Mouse (Mus musculus): ENCODE measurements around the gene Tbc1d30. TPM values are rescaled to one million over a fixed set of nuclear protein-coding genes. Genes with fewer than 3 reads are reported as not detected.
"Not testable (repeated sequence)": the region's sequence is repeated elsewhere in the genome, so short reads cannot be mapped to it uniquely, and the experiment has no call there.

Gene Tbc1d30
- total RNA-seq, 2 experiments from 2014 or later: 0.13 to 0.38 TPM

DNA sequence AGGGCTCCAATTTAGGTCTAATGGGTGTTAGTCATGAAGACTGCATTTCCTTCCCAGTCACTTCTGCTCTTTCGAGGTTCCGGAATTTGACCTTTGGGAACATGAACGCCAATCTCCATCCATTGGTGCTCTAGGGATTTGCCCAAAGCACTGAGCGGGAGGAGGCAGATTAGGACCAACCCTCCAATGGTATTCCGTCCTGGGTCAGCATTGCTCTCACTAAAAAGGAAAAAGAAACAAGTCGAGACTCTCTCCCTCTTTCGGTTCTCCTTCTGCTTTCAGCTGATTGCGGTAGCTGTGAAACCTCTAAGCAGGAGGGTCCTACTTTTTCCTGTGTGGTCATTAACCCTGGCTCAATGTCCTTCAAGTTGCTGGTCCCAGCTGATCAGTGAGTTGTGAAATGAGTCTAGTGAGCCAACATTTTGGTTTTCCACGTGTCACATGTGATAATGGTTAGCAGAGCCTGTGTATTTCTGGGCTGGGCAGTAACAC is 14.7 kb upstream of the Tbc1d30 start:
- peak; percentile 34 for DNase-seq

GRCm38 (mm10) chr10:121364801-121365564 is 13.9 kb upstream of the Tbc1d30 start, which contains the start of gene Gns:
Gene Gns (plus strand): TSS chr10:121365090.
- peak; percentile 92 for DNase-seq

DNA sequence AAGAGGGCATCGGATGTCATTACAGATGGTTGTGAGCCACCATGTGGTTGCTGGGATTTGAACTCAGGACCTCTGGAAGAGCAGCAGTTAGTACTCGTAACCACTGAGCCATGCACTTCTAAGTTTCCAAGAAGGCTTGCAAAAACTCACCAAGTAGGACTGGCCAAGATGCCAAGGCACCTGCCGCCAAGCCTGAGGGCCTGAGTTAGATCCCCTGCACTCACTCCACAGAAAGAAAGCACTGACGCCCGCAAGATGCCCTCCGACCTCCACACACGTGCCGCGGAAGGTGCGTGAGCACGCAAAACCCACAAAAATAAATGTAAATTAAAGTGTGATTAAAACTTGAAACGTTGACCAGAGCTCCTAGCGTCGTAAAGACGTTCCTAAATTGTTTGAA is 13.2 kb upstream of the Tbc1d30 start:
- no peak for DNase-seq

DNA sequence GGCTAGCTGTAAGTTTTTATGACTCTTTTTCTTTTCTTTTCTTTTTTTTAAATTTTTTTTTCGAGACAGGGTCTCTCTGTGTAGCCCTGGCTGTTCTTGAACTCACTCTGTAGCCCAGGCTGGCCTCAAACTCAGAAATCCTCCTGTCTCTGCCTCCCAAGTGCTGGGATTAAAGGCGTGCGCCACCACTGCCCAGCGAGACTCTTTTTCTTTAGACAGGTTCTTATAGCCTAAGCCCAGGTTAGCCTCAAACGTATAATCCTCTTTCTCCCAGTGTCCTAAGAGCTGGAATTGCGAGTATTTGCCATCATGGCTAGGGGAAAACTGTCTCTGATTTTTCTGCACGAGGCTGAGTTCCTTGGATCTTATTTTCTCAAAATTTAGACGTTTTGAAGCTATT is 12.1 kb upstream of the Tbc1d30 start:
- DNase-seq: no peak

- no peak for DNase-seq
These were observed 9.3 kb upstream of the Tbc1d30 start for GRCm38 (mm10) chr10:121360358-121360757.

DNA sequence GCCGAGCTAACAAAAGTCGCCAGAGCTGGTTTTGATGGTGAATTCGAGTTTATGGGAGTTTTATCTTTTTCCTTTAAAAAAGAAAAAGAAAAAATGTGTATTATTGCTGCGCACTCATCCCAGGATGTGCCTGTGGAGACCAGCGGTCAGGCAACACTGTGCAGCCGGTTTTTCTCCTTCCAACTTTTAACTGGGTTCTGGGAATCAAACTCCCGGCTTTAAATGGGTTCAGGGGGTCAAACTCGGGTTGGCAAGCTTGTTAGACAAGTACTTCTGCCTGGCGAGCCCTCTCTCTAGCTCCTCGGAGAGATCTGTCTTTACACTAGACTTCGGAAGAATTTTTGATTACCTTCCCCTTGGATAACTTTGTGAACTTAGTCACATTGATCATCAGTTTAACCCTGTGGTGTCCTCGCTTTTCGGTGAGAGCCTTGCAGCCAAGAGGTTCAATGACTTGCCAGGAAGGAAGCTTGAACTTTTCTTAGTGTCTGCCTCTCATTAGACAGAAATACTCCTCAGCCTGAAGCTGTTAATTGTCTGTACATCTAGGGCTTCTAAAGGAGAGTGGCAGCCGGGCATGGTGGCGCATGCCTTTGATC is 713 bp upstream of the Tbc1d30 start:
- no peak for DNase-seq

DNA sequence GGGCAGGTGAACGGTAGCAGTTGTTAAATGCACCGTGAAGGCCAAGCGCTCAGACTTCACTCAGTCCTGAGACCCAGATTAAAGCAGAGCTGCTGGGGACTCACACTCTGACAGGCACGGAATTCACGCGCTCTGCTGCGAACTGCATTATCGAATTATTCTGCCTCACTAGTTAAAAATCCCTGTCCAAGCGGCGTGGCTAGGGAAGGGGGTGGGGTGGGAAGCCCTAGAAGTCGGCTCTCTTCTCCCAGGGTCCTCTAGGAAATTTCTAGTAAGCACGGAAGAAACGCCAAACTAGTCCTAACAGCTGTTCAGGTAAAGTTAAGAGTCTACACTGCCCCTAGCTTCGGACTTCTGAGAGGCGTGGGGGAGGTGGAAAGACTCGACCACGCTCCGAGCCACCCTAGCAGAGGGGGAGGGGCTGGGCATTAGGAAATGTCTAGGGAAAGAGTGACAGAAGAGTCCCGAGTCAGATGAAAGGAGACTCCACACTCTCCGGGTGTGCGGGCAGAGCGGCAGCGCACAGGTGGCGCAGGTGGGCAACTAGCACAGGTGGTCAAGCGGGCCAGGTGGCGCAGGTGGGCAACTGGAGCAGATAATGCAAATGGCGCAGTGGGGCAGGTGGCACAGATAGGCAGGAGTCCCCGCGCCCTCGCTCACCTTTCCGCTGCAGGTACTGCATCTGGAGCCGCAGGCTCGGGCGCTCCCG is 567 bp downstream of the Tbc1d30 start:
- DNase-seq: no peak

GRCm38 (mm10) chr10:121349244-121349643 is 1.8 kb downstream of the Tbc1d30 start:
- no peak for DNase-seq

- no peak for DNase-seq
These were observed 7.2 kb downstream of the Tbc1d30 start for GRCm38 (mm10) chr10:121343867-121344266.

DNA sequence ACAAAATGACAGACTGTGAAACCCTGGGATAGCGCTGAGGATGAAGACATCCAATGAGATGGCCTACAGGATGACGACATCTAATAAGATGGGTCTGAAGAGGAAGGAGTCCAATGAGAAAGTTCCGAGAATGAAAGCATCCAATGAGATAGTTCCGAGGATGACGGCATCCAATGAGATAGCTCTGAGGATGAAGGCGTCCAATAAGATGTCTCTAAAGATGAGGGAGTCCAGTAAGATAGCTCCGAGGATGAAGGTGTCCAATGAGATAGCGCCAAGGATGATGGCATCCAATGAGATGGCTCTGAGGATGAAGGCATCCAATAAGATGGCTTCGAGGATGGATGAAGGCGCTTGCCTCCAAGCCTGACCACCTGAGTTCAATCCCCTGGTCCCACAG is 8.8 kb downstream of the Tbc1d30 start:
- DNase-seq: no peak

DNA sequence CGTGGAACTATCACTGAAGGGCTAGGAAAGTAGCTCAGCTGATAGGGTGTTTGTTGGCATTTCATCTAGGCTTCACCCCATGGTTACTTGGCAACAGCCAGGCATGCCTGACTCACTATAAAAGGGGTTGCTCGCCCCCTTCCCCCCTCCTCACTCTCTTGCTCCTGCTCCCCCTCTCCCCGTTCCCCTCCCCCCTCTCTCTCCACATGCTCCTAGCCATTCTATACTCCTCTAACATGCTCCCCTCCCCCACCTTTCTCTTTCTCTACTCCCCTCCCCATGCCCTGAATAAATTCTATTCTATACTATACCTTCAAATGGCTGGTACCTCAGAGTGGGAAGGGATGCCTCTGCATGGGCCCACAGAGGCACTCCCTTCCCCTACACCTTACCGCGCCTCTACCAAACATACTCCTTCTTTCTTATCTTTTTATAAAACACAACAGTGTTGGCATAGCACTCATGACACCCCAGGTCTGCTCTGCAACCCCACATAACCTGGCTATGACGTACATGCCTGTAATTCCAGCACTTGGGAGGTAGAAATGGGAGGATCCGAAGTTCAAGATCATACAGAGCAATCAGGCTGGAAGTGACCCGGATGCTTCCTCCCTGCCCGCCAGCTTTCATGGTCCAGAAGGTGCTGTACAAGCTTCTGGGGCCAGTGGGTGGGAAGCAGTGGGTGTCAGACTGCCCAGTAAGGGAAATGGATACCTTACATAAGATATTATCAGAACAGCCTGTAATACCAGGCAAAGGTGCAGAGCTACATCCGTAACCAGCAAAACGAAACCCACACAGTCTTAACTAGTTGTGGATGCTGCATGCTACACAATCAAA is 10.1 kb downstream of the Tbc1d30 start:
- DNase-seq: no peak

DNA sequence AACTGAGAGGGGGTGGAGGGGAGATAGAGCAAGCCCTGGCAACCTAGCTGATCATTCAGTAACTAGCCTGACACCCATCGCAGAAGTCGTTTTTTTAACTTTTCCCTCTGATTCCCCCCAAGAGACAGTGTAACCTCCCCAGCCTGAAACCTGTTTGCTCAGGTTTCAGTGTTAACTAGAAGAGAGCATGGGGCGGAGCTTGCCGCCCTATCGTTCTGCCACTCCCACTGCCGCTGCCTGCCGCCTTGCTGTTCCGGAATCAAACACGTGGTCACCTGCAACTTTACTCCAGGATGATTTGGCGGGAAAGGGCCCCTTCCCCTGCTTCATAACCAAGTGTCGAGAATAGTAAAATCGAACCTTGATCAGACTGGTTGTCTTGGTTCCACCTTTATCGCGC is 14.5 kb downstream of the Tbc1d30 start:
- DNase-seq: not testable (repeated sequence)

GRCm38 (mm10) chr10:121334576-121334975 is 16.5 kb downstream of the Tbc1d30 start:
- no peak for DNase-seq

DNA sequence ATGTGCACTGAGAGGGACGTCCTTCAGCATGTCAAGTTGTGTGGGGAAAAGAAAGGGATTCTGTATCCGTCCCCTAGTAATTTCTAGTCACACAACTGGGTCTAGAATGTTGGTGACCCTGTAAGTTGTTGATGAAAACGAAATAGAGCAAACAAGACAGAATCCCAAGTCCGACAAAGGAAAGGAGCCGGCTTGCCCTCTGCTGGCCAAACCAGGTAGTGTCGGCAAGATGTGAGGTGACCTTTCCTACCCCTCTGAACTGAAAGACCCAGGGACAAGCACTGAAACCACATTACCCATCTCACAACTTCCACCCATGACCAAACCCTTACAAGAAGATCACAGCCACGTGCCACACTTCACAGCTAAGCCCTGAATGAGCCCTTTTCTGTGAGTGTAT is 20.1 kb downstream of the Tbc1d30 start:
- DNase-seq: no peak

GRCm38 (mm10) chr10:121329586-121329985 is 21.5 kb downstream of the Tbc1d30 start:
- no peak for DNase-seq

DNA sequence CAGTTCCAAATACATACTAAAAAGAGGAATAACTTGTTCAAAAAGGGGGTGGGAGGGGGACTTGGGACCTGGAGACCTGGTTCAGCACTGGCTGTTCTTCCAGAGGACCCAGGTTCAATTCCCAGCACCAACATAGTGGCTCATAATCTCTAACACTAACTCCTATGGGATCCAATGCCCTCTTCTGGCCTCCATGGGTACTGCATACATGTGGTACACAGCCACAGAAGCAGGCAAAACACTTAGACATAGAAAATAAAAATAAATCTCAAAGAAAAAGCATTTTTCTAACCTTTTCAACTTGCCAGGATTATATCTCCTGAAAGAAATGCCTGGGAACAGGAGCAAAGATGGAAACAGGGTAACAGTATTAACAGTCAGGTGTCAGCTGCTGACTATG is 24.9 kb downstream of the Tbc1d30 start:
- DNase-seq: no peak

DNA sequence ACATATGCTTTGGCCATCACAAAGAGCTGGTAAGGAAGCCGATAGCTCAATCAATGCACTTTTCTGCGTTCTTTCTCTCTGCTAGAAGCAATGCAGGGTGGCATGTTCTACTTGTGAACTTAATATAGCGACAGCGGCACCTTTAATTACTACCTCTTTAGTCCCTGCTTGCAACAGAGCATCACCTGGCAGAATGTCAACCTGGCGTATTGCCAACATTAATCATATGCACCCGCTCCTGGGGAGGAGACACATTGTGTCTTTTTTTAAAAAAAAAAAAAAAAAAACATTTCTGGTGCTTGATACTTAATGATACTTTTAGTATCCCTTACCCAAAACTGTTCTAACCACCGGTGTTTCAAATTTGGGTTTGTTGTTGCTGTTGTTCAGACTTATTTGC is 27.6 kb downstream of the Tbc1d30 start:
- DNase-seq: no peak

DNA sequence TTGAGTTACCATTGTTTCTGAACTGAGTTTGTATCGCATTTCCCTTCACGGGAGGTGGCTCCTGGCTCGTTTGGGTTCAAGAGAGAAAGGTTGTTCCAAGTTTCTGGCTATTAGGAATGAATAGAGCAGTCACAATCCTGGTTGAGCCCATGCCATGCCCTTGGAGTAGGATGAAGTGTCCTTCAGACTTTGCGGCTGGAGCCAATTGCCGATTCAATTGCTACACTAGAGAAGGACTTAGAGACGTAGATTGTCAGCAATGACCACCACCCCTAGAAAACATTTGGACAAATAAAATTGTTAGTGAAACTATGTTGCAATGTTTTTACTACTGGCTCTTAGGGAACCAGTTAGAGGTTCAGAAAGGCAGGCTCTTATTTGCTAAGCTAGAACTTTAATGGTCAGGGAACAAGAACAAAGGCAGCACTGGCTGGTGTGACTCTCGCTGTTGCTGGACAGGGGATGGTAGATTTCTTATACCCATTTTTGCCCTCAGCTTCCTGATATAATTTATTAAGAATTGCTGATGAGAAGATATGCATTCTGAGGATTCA is 32.6 kb downstream of the Tbc1d30 start:
- DNase-seq: no peak

GRCm38 (mm10) chr10:121316361-121316760 is 34.7 kb downstream of the Tbc1d30 start:
- DNase-seq: no peak

- DNase-seq: no peak
These were observed 35.5 kb downstream of the Tbc1d30 start for GRCm38 (mm10) chr10:121315321-121316283.

DNA sequence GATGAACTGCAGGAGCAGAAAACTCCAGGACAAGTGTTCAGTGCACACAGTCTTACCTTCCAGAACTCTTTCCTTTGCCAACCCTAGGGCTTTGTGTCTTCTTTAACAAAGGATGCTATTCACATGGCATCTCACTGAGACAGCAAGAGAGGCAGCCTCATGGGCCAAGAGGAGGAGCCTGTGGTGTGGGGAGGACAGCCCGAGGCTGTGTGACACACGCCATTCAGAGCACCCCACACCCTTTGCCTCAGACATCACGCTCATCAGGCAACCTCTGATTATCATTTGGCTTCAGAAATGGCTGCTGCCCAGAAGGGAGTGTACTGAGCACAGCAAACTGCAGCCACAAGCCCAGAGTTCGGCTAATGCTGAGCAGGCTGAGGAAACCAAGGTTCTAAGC is 36.9 kb downstream of the Tbc1d30 start:
- DNase-seq: no peak

Measured in gastrocnemius, postnatal 25 days (tissue).